Mouse (Mus musculus) G1E (cell line): ENCODE data around the gene Megf6. TPM values are rescaled to one million over a fixed set of nuclear protein-coding genes. Genes with fewer than 3 reads are reported as not detected.

Experiments used
- ATAC-seq: 2 replicates; pipeline ENCODE4 v1.8.0; 2016; ENCODE audit warnings: mild to moderate bottlenecking; ENCODE audit not compliant: insufficient number of reproducible peaks, poor library complexity, low FRiP score, severe bottlenecking; ENCODE audit errors: extremely low read depth
- DNase-seq: peaks from one replicate; pipeline ENCODE4 v3.0.0; 2012; ENCODE audit warnings: low spot score
- H3K27me3 ChIP-seq: 2 replicates; pipeline ENCODE4 v1.6.1; 2012; ENCODE audit warnings: mild to moderate bottlenecking, low read length, inconsistent platforms; ENCODE audit not compliant: insufficient read depth
- H3K36me3 ChIP-seq: replicated peaks from 2 replicates; pipeline ENCODE3; 2012; ENCODE audit warnings: mild to moderate bottlenecking, inconsistent platforms
- H3K4me1 ChIP-seq: 2 replicates; pipeline ENCODE4 v1.6.1; 2012; ENCODE audit warnings: low read depth, low read length, inconsistent platforms, mixed read lengths; ENCODE audit not compliant: insufficient read depth
- H3K4me3 ChIP-seq: 2 replicates; pipeline ENCODE4 v1.5.1; 2012; ENCODE audit warnings: low read depth, mild to moderate bottlenecking, inconsistent platforms, low read length, moderate library complexity, mixed read lengths
- H3K9me3 ChIP-seq: replicated peaks from 2 replicates; pipeline ENCODE4 v1.6.1; 2012; ENCODE audit warnings: inconsistent platforms
- CTCF ChIP-seq: IDR thresholded peaks from 2 replicates; pipeline ENCODE4 v1.5.1; 2012; ENCODE audit warnings: low read depth, low read length, inconsistent platforms, mixed read lengths
- GATA1 ChIP-seq: IDR thresholded peaks from 2 replicates; pipeline ENCODE4 v1.6.1; 2012; ENCODE audit warnings: borderline replicate concordance, low read length, inconsistent platforms, mixed read lengths
- GATA2 ChIP-seq: IDR thresholded peaks from 2 replicates; pipeline ENCODE4 v1.6.1; 2012; ENCODE audit warnings: low read depth, low read length, inconsistent platforms, borderline replicate concordance
- POLR2AphosphoS5 ChIP-seq: IDR thresholded peaks from 2 replicates; pipeline ENCODE4 v1.6.1; 2012; ENCODE audit warnings: low read depth, low read length, inconsistent platforms; ENCODE audit not compliant: insufficient replicate concordance
- TAL1 ChIP-seq: conservative IDR thresholded peaks from 2 replicates; pipeline ENCODE4 v1.6.1; 2012; ENCODE audit warnings: low read depth, low read length, inconsistent platforms, mixed read lengths
- polyA plus RNA-seq: library from polyadenylated mRNA; stranded (reverse); fragments of >175 nt; gene quantifications from 2 replicates; pipeline ENCODE4 v1.2.3, GENCODE M21; 2012
- total RNA-seq, 2 experiments: library from RNA; stranded (forward) in 1 of 2; stranded (reverse) in 1 of 2; fragments of 200-1000 nt in 1 of 2; fragments of >200 nt in 1 of 2; fragmentation: Nextera tagmentation in 1 of 2; gene quantifications; 2 replicates each; pipeline ENCODE4 v1.2.3; 2014 to 2017

The Megf6 gene
- total and polyA plus RNA-seq, 3 experiments = 0.01 to 0.05 TPM; not detected in 1

- H3K9me3 ChIP-seq = peaks cover 96% of the 10 kb centered on the region
- H3K4me1 ChIP-seq = no peaks in the 10 kb centered on the region
- H3K27me3 ChIP-seq = no peaks in the 10 kb centered on the region
- TF ChIP-seq GATA2 = no peak
- no peak for TF ChIP-seq TAL1
- no peak for TF ChIP-seq CTCF
- no peak for TF ChIP-seq POLR2AphosphoS5
- TF ChIP-seq GATA1 = no peak
- ATAC-seq (no peak), DNase-seq (no peak)
- H3K4me3 ChIP-seq = no peak overlapping the region
- no peaks in the 10 kb centered on the region for H3K36me3 ChIP-seq
Observed at GRCm38 (mm10) chr4:154224970-154225309, 54.4 kb downstream of the Megf6 start.

- DNase-seq (no peak), ATAC-seq (no peak)
- H3K4me1 ChIP-seq = no peaks in the 10 kb centered on the region
- no peaks in the 10 kb centered on the region for H3K27me3 ChIP-seq
- H3K36me3 ChIP-seq = no peaks in the 10 kb centered on the region
- peak overlapping the region; percentile 23; the same call in 1 of the 2 replicates for H3K4me3 ChIP-seq
- H3K9me3 ChIP-seq = peaks cover 100% of the 10 kb centered on the region
- TF ChIP-seq CTCF = no peak
- no peak for TF ChIP-seq POLR2AphosphoS5
- no peak for TF ChIP-seq GATA1
- TF ChIP-seq TAL1 = no peak
- TF ChIP-seq GATA2 = no peak
Observed at GRCm38 (mm10) chr4:154226678-154227077, 56.1 kb downstream of the Megf6 start.

- Histone ChIP-seq H3K36me3 (no peaks in the 10 kb centered on the region), H3K27me3 (no peaks in the 10 kb centered on the region), H3K9me3 (peaks cover 100% of the 10 kb centered on the region), H3K4me1 (no peaks in the 10 kb centered on the region), H3K4me3 (no peak overlapping the region)
- no peak for DNase-seq
- ATAC-seq = no peak
- no peak for TF ChIP-seq GATA2
- no peak for TF ChIP-seq POLR2AphosphoS5
- TF ChIP-seq CTCF = no peak
- TF ChIP-seq GATA1 = no peak
- no peak for TF ChIP-seq TAL1
Observed at GRCm38 (mm10) chr4:154228336-154228735, 57.8 kb downstream of the Megf6 start.

DNA sequence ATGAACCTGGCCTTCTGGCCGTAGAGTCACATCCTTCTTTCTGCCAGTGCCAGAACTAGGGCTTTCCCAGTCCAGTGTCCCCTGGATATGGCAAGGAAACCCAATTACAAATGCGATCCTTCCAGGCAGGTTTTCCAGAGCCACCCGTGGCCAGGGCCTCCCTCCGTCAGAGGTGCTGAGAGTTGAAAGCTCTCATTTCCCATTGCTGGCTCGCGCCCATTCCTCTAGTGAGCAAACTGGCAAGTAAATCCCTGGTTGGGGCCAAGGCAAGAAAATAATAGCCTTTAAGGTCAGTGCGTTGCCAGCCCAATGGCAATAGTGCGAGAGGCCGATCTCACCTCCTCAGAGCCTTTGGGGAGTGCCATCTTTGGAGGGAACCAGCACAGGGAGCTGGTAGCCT is 59.0 kb downstream of the Megf6 start:
- Histone ChIP-seq H3K4me3 (no peak overlapping the region; the same call in 1 of the 2 replicates), H3K4me1 (no peaks in the 10 kb centered on the region), H3K27me3 (no peaks in the 10 kb centered on the region), H3K9me3 (peaks cover 100% of the 10 kb centered on the region), H3K36me3 (no peaks in the 10 kb centered on the region)
- TF ChIP-seq GATA1 (no peak), TAL1 (no peak), CTCF (no peak), GATA2 (no peak), POLR2AphosphoS5 (no peak)
- DNase-seq = no peak
- no peak for ATAC-seq

DNA sequence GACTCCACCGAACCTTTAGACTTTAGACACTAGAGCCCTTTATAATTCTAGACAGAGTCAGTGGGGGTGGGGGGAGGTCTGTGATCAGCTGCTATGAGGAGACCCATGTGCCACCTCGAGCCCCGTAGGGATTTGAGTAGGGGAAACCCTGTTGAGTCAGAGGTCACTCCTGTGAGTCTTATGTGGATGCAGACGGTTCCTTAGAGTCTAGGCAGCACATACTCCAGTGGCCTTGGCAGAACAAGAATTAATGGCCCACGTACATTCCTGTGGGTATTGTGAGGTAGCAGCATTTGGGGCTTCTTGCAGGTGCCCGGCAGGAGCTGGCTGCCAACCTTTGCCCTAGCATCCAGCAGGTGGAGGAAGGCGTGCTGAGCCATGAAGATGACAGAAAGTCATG is 60.9 kb downstream of the Megf6 start:
- no peak for TF ChIP-seq CTCF
- no peak for TF ChIP-seq TAL1
- no peak for TF ChIP-seq POLR2AphosphoS5
- TF ChIP-seq GATA1 = no peak
- no peak for TF ChIP-seq GATA2
- DNase-seq = no peak
- no peaks in the 10 kb centered on the region for H3K4me1 ChIP-seq
- no peak for ATAC-seq
- no peaks in the 10 kb centered on the region for H3K27me3 ChIP-seq
- no peaks in the 10 kb centered on the region for H3K36me3 ChIP-seq
- H3K9me3 ChIP-seq = peaks cover 93% of the 10 kb centered on the region
- H3K4me3 ChIP-seq = no peak overlapping the region

DNA sequence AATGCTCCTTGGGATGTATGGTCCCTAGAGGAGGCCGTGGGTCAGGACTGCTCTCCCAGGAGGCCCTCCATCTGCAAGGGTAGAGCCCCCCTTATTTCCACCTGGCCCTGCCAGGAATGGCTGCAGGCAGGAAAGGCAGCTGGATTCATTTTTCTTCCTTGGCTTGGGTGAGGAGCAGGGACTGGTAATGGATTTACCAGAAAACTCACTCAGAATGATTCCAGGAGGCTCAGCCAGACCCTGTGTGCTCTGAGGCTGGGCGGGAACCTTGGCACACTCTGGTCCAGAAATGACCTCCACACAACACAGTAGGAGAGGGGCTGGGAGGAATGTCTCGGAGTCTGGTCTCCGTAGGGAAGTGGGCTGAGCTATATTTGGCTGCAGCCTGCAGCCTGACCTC is 61.8 kb downstream of the Megf6 start:
- Histone ChIP-seq H3K27me3 (no peaks in the 10 kb centered on the region), H3K4me3 (no peak overlapping the region), H3K36me3 (no peaks in the 10 kb centered on the region), H3K9me3 (peaks cover 92% of the 10 kb centered on the region), H3K4me1 (no peaks in the 10 kb centered on the region)
- ATAC-seq = no peak
- TF ChIP-seq CTCF = no peak
- no peak for TF ChIP-seq GATA1
- no peak for TF ChIP-seq TAL1
- TF ChIP-seq POLR2AphosphoS5 = no peak
- TF ChIP-seq GATA2 = no peak
- no peak for DNase-seq
